Mouse (Mus musculus) limb, embryonic 13.5 days (tissue): Measurements from ENCODE around the gene Mta3. TPM values are rescaled to one million over a fixed set of nuclear protein-coding genes. Genes with fewer than 3 reads are reported as not detected.

ENCODE experiments used
- ATAC-seq: fragments of 200-750 bp; cut with Nextera tagmentation; 2 replicates; pipeline ENCODE4 v1.8.0; 2017; ENCODE audit warnings: low read depth, moderate number of reproducible peaks, moderate TSS enrichment; ENCODE audit not compliant: low FRiP score
- H3K27ac ChIP-seq: fragments of 300-500 bp; sonication (generic); 2 replicates; pipeline ENCODE4 v1.5.1; 2015; ENCODE audit warnings: inconsistent platforms, mild to moderate bottlenecking, moderate library complexity
- H3K27me3 ChIP-seq: fragments of 300-500 bp; sonication (generic); 2 replicates; pipeline ENCODE4 v1.6.1; 2015; ENCODE audit warnings: mild to moderate bottlenecking, inconsistent platforms
- H3K36me3 ChIP-seq: fragments of 300-500 bp; sonication (generic); 2 replicates; pipeline ENCODE4 v1.6.1; 2015; ENCODE audit warnings: inconsistent platforms, mild to moderate bottlenecking, moderate library complexity
- H3K4me1 ChIP-seq: fragments of 300-500 bp; sonication (generic); 2 replicates; pipeline ENCODE4 v1.6.1; 2015; ENCODE audit warnings: inconsistent platforms
- H3K4me2 ChIP-seq: fragments of 300-500 bp; sonication (generic); replicated peaks from 2 replicates; pipeline ENCODE4 v1.6.1; 2015; ENCODE audit warnings: inconsistent platforms, mild to moderate bottlenecking, moderate library complexity
- H3K4me3 ChIP-seq: fragments of 300-500 bp; sonication (generic); 2 replicates; pipeline ENCODE4 v1.5.1; 2015; ENCODE audit warnings: moderate library complexity, mild to moderate bottlenecking, inconsistent platforms
- H3K9ac ChIP-seq: fragments of 300-500 bp; sonication (generic); 2 replicates; pipeline ENCODE4 v1.6.1; 2015; ENCODE audit warnings: mild to moderate bottlenecking, inconsistent platforms
- H3K9me3 ChIP-seq: fragments of 300-500 bp; sonication (generic); 2 replicates; pipeline ENCODE4 v1.6.1; 2016; ENCODE audit warnings: inconsistent platforms
- WGBS: fragments of 180-500 bp; shearing (Covaris S2); methylation state at CpG from one replicate; pipeline ENCODE4 v1.1.7; 2015; 5-methylcytosine and 5-hydroxymethylcytosine counted together
- polyA plus RNA-seq: library from polyadenylated mRNA; unstranded; fragments of >200 nt; fragmentation: Nextera tagmentation; extraction: Ambion mirVana; gene quantifications from 2 replicates; pipeline ENCODE4 v1.2.1, GENCODE M21; 2015

Mta3 gene
- polyA plus RNA-seq, 1 experiment from 2014 or later = 47.9 TPM

DNA sequence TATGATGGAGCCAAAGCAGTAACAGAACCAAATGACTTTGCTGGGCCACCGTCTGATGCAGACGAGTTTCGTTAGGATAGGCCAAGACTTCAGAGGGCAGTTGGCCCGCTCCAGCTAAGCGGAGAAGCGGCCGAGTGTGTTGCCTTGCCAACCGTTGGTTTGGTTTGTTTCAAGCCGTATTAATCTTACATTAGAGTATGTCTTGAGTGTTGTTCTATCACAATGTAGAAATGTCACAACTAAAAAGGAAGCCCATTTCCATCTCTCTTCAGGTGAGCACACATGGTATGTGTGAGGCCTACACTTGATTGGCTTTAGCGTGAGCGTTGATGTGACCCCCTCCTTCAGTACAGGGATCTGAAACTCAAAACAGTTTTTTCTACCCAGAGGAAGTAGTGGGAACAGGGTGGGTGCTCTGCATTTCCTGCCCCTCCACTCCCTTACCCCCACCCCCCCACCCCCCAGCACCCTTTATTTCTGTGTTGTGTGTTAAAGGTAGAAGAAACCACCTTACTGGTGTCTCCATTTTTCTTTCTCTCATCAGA lies 93.6 kb downstream of the Mta3 start:
- H3K9me3 ChIP-seq = no peaks in the 10 kb centered on the region
- H3K9ac ChIP-seq = no peak overlapping the region
- H3K4me2 ChIP-seq = no peak overlapping the region
- ATAC-seq = no peak
- H3K4me3 ChIP-seq = no peak overlapping the region
- WGBS = 87% methylated on average over 11 of the region's 11 CpGs
- no peaks in the 10 kb centered on the region for H3K27me3 ChIP-seq
- no peak overlapping the region for H3K27ac ChIP-seq
- peaks cover 31% of the 10 kb centered on the region for H3K36me3 ChIP-seq
- H3K4me1 ChIP-seq = no peaks in the 10 kb centered on the region

DNA sequence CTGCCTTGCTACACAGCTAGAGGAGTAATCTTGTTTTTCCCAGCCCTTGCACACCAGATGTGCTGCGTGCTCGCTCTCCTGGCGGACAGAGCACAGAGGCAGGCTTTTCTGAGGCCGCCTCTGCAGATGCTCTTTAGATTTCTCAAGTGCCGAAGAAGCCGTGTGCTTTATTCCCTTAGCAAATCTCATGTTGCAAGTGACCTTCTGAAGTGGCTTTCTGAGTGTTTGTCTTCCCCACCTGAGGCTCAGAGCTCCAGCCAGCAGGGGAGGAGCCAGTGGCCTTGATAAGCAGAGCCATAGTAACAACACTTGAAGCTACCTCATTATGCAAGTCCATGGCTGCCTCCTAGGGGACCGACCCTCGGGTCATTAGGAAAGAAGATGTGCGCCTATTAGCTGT lies 98.0 kb downstream of the Mta3 start:
- no peak for ATAC-seq
- H3K9ac ChIP-seq = no peak overlapping the region
- H3K27ac ChIP-seq = no peak overlapping the region
- no peaks in the 10 kb centered on the region for H3K9me3 ChIP-seq
- no peak overlapping the region for H3K4me3 ChIP-seq
- H3K27me3 ChIP-seq = no peaks in the 10 kb centered on the region
- H3K4me1 ChIP-seq = no peaks in the 10 kb centered on the region
- peaks cover 64% of the 10 kb centered on the region for H3K36me3 ChIP-seq
- WGBS = 75% methylated on average over 9 of the region's 9 CpGs
- H3K4me2 ChIP-seq = no peak overlapping the region

DNA sequence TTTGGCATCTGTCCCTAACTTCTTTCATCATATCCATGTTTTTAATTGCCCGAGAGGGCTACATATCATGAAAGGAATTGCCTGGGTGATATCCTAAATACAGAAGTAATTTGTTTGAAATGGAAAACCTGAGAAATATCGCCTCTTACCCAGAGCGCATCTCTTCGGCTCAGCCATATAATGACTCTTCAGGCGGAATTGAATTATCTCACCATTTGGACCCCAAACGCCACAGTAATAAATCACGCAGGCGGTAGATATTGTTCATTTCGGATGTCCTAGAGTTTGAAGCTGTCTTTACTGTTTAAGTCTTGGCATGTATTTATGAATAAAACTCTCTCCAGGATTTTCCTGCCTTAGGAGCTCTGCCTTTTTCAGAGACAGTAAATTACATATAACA lies 99.1 kb downstream of the Mta3 start:
- no peak for ATAC-seq
- H3K4me3 ChIP-seq = no peak overlapping the region
- H3K4me2 ChIP-seq = no peak overlapping the region
- no peaks in the 10 kb centered on the region for H3K4me1 ChIP-seq
- H3K27ac ChIP-seq = no peak overlapping the region
- 95% methylated on average over 9 of the region's 9 CpGs for WGBS
- H3K27me3 ChIP-seq = no peaks in the 10 kb centered on the region
- peaks cover 75% of the 10 kb centered on the region for H3K36me3 ChIP-seq
- H3K9ac ChIP-seq = no peak overlapping the region
- no peaks in the 10 kb centered on the region for H3K9me3 ChIP-seq

DNA sequence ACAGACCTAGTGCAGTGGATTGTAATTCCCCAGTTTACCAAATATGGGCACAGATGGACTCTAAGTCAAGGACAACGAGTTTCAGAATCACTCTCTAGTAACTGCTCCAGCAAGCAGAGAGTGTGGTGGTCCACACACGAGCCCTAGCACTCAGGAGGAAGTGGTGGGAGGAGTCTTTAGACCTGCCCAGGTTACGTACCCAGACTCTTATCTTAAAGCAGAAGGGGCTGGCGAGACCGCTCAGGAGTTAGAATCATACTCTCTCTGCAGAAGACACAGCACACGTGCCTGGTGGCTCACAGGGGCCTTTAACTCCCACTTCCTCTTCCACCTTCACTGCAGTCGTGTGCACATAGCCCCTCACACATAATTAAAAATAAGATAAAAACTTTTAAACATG lies 101.4 kb downstream of the Mta3 start:
- Histone ChIP-seq H3K9me3 (no peaks in the 10 kb centered on the region), H3K36me3 (peaks cover 82% of the 10 kb centered on the region), H3K9ac (no peak overlapping the region), H3K27ac (no peak overlapping the region), H3K4me1 (no peaks in the 10 kb centered on the region), H3K4me2 (no peak overlapping the region), H3K27me3 (no peaks in the 10 kb centered on the region), H3K4me3 (no peak overlapping the region)
- WGBS = 64% methylated on average over 7 of the region's 7 CpGs
- ATAC-seq = no peak

DNA sequence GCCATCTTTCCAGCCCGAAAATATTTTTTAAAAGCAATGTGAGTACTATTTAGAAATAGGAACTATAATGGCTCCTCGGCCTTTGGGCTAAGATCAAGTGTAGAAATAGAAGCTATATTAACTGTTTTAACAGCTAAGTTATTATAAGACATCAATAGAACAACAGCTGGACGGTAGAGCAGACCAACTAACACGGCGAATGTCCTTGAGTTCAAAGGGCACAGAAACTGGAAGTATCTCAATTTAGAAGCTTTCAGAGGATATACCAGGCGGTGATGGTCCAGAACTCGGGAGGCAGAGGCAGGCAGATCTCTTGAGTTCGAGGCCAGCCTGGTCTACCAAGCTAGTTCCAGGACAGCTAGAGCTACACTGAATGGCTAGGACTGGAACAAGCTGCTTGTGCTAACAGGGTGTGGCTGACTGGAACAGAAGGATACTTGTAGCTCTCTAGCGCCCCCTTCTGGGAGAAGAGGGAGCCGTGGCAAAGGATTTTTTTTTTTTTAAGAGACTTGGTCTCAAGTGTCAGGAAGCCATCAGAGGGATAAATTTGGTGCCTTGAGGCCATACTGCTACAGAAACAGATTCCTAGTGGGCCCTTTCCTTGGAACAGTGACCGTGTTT lies 101.9 kb downstream of the Mta3 start:
- no peak overlapping the region for H3K4me2 ChIP-seq
- H3K36me3 ChIP-seq = peaks cover 84% of the 10 kb centered on the region
- H3K9ac ChIP-seq = no peak overlapping the region
- WGBS = 73% methylated on average over 11 of the region's 11 CpGs
- no peak for ATAC-seq
- no peaks in the 10 kb centered on the region for H3K9me3 ChIP-seq
- H3K27me3 ChIP-seq = no peaks in the 10 kb centered on the region
- H3K4me1 ChIP-seq = no peaks in the 10 kb centered on the region
- no peak overlapping the region for H3K4me3 ChIP-seq
- H3K27ac ChIP-seq = no peak overlapping the region

DNA sequence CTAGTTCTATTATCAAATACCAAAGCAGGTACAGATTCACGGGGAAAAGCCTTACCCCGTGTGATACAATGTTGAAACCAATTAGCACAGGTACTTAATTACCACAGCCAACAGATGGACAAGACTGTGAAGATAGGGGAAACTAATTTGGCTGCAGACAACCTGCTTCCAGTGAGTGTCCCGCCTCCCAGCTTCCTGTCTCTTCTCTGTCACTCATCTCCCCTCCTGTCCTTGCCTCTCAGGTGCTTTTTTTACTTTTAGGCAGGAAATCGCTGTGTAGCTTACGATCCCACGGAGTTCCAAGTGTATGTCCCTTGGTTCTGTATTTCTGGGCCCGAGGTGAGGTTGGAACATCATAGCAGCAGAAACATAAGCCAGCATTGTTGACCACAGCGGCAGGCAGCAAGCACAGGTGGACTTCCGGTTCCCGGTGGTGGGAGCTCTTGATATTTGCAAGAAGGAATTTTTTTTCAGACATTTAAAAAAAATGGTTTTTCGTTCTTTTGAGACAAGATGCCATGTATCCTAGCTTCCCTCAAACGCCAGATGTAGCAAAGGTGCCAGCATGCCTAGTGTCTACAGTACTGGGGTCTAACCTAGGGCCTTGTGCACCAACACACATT lies 102.6 kb downstream of the Mta3 start:
- Histone ChIP-seq H3K9me3 (no peaks in the 10 kb centered on the region), H3K4me2 (no peak overlapping the region), H3K4me3 (no peak overlapping the region), H3K36me3 (peaks cover 79% of the 10 kb centered on the region), H3K4me1 (no peaks in the 10 kb centered on the region), H3K27ac (no peak overlapping the region), H3K9ac (no peak overlapping the region), H3K27me3 (no peaks in the 10 kb centered on the region)
- WGBS = 87% methylated on average over 12 of the region's 12 CpGs
- ATAC-seq = no peak

DNA sequence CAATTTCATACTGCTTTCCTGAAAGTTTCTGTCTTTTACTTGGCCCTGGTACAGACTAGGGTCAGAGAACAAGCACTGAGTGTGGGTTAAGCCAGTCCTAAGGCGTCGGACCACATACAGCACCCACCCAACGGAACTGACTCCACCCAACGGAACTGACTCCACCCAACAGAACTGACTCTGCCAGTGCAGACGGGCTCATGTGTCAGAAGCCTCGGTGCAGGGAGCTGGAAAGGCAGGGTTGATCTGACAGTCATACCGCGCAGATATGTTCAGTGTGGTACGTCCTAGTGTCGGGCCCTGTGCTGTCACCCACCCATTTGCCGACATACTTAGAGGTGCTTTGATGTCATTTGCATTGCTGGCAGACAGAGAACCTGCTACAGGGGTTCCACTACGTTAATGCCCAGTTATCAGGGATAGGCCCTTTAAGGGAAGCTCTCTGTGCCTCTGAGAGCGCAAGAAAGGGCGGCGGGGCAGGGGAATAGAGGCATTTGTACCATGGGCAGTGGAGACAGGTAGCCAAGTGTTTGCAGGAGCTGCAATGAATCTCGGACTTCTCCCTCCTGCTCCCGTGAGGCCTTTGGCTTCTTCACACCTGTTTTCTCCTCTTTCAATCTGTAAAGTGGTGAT lies 103.3 kb downstream of the Mta3 start:
- no peak for ATAC-seq
- H3K27ac ChIP-seq = no peak overlapping the region
- H3K9ac ChIP-seq = no peak overlapping the region
- peaks cover 72% of the 10 kb centered on the region for H3K36me3 ChIP-seq
- 88% methylated on average over 17 of the region's 17 CpGs for WGBS
- H3K4me2 ChIP-seq = no peak overlapping the region
- no peaks in the 10 kb centered on the region for H3K4me1 ChIP-seq
- H3K9me3 ChIP-seq = no peaks in the 10 kb centered on the region
- no peak overlapping the region for H3K4me3 ChIP-seq
- no peaks in the 10 kb centered on the region for H3K27me3 ChIP-seq

DNA sequence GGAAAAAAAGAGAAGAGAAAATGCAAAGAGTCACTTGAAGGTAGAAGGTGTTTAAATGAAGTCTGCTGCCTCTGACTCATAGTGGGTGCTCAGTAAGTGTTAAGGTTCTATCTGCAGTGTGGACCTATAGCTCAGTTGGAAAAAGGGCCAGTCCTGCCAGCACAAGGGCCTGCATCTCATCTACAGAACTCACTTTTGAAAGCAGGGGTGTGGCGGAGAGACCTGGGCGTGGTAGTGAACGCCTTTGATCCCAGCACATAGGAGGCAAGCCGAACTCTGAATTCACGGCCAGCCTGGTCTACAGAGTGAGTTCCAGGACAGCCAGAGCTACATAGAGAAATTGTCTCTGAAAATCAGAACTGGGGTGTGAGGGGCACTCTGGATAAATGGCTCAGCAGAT lies 104.3 kb downstream of the Mta3 start:
- Histone ChIP-seq H3K36me3 (peaks cover 62% of the 10 kb centered on the region), H3K27me3 (no peaks in the 10 kb centered on the region), H3K4me3 (no peak overlapping the region), H3K27ac (no peak overlapping the region), H3K9ac (no peak overlapping the region), H3K9me3 (no peaks in the 10 kb centered on the region), H3K4me1 (no peaks in the 10 kb centered on the region), H3K4me2 (no peak overlapping the region)
- 85% methylated on average over 5 of the region's 5 CpGs for WGBS
- no peak for ATAC-seq

DNA sequence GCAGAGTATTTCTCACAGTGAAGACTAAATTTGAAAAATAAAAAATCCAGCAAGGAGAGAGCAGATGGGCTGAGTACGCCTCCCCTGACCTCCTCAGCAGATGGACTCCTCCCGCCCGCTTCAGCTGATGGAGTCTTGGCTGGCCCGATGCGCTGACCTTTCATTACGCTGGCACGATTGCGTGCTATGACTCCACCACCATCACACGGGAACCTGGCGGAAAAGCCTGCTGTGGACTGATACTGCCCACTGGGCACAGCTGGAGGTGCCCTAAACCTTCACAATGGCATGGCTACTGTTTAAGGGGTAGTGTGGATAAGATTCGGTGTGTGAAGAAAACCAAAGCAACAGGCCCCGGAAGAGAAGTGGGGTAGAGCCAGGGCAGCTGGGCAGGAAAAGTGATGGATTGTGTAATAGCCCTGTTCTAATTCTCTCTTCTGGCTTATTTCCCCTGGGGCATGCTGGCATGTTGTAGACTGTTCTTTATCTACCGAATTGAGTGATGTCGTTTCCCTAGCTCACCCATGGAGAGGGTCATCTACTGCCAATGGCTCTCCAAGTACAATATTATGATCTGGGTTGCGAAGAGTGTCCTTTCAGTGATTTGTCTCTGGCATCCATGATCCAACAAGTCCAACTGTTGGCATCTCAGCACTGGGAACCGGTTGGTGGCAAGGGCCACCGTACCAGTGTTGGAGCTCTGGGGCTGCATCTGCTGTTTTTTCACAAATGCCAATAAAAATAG lies 106.4 kb downstream of the Mta3 start:
- WGBS = 93% methylated on average over 17 of the region's 17 CpGs
- Histone ChIP-seq H3K27ac (no peak overlapping the region), H3K4me1 (no peaks in the 10 kb centered on the region), H3K36me3 (peaks cover 42% of the 10 kb centered on the region), H3K4me3 (no peak overlapping the region), H3K27me3 (no peaks in the 10 kb centered on the region), H3K9ac (no peak overlapping the region), H3K9me3 (no peaks in the 10 kb centered on the region), H3K4me2 (no peak overlapping the region)
- ATAC-seq = no peak

DNA sequence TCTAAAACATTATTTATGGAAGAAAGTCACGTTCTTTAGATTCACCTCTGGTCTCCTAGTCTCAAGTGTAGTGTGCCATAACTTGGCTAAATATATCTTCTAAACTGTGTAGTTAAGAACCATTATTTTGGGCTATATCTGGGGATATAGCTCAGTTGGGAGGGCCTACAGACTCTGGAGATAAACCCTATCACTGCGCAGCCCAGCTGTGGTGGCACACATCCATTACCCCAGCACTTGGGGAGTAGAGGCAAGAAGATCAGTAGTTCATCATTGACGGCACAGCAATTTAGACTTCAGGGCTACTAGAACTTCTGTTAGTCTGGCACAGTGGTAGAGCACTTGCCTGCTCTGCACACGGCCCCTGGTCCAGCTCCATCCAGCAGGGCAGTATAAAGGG lies 107.1 kb downstream of the Mta3 start:
- H3K27me3 ChIP-seq = no peaks in the 10 kb centered on the region
- ATAC-seq = no peak
- no peaks in the 10 kb centered on the region for H3K9me3 ChIP-seq
- peaks cover 40% of the 10 kb centered on the region for H3K36me3 ChIP-seq
- WGBS = 86% methylated on average over 4 of the region's 4 CpGs
- H3K4me1 ChIP-seq = no peaks in the 10 kb centered on the region
- H3K4me2 ChIP-seq = no peak overlapping the region
- no peak overlapping the region for H3K4me3 ChIP-seq
- no peak overlapping the region for H3K9ac ChIP-seq
- H3K27ac ChIP-seq = no peak overlapping the region

DNA sequence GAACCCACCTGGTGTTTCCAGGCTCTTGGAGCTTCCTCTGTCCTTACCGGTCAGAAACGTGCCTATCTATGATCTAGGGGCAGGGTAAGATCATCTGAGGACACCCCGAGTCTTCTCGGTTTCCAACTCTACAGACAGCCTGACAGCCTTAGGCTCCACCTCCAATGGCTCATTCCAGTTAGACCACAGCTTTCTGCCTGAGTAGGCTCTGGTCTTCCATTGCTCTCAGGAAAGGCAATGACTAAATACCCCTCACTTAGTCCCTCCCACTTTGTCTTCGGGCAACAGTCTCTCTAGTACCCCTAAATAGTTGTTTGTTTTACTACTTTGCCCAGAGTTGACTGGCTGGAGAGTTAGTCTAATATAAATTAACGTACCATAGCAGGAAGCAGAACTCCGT lies 111.0 kb downstream of the Mta3 start:
- no peaks in the 10 kb centered on the region for H3K27me3 ChIP-seq
- 72% methylated on average over 7 of the region's 7 CpGs for WGBS
- peaks cover 9% of the 10 kb centered on the region; the same call in 1 of the 2 replicates for H3K36me3 ChIP-seq

DNA sequence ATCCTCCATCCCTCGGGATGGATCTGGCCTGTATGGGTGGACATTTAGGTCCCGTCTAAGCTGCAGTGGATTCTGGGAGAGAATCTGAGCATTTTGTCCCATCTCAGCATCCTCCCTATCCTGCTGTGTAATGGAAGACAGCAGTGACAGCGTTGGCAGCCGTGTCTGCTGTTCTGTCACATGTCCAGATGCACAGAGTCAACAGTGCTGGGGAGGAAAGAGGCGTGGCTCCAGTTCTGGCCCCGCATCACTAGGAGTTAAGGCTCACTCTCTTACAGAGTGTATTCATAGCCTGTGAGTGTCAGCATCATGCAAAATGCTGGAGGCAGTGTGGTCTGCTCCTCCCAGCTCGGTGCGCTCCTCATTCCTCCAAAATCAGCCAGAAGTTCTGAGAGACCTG lies 113.5 kb downstream of the Mta3 start:
- Histone ChIP-seq H3K27me3 (no peaks in the 10 kb centered on the region), H3K9ac (no peak overlapping the region), H3K27ac (no peak overlapping the region), H3K4me1 (peaks cover 11% of the 10 kb centered on the region), H3K4me2 (no peak overlapping the region), H3K4me3 (no peak overlapping the region), H3K9me3 (no peaks in the 10 kb centered on the region), H3K36me3 (no peaks in the 10 kb centered on the region)
- ATAC-seq = no peak
- WGBS = 70% methylated on average over 8 of the region's 8 CpGs

More for the DNA sequence above, 111.0 kb downstream of the Mta3 start:
- no peak for ATAC-seq
- no peaks in the 10 kb centered on the region for H3K9me3 ChIP-seq
- no peak overlapping the region for H3K4me2 ChIP-seq
- 0 out of 2 replicates have a peak, but pooled peaks cover 5% of the 10 kb centered on the region for H3K4me1 ChIP-seq
- H3K4me3 ChIP-seq = no peak overlapping the region
- H3K27ac ChIP-seq = no peak overlapping the region
- no peak overlapping the region for H3K9ac ChIP-seq
